Mouse (Mus musculus): ENCODE data around the gene Henmt1.

DNA sequence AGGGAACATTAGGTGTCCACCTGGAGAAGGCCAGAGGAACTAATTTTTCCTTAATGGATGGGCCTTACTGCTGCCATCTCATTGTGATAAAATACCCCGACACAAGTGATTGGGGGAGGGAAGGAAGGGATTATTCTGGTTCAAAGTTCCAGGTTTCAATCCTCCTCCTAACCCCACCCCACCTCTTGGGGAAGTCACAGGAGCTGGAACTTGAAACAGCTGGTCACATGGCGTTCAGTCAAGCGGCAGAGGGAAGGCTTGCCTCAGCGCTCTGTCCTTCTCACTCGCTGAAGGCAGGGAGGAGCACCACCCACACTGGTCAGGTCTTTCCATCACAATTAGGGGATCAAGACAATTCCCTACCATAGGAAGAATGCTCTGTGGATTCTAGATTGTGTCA, 982 bp upstream of the Henmt1 start:
- TF ChIP-seq POLR2A (IDR thresholded peaks at IDR 0.05; ENCODE audit: borderline replicate concordance, control insufficient read depth, low read depth, low read length) (no peak), CTCF (IDR thresholded peaks at IDR 0.05; ENCODE audit: control insufficient read depth, insufficient read depth, low read length) (no peak)
